Mouse (Mus musculus) ovary, postnatal 14 days (tissue): ENCODE measurements around the gene Slc38a1.

ENCODE experiments used
- DNase-seq: peaks from one replicate; pipeline ENCODE4 v3.0.0; 2022; ENCODE audit warnings: low spot score

Slc38a1 gene

DNA sequence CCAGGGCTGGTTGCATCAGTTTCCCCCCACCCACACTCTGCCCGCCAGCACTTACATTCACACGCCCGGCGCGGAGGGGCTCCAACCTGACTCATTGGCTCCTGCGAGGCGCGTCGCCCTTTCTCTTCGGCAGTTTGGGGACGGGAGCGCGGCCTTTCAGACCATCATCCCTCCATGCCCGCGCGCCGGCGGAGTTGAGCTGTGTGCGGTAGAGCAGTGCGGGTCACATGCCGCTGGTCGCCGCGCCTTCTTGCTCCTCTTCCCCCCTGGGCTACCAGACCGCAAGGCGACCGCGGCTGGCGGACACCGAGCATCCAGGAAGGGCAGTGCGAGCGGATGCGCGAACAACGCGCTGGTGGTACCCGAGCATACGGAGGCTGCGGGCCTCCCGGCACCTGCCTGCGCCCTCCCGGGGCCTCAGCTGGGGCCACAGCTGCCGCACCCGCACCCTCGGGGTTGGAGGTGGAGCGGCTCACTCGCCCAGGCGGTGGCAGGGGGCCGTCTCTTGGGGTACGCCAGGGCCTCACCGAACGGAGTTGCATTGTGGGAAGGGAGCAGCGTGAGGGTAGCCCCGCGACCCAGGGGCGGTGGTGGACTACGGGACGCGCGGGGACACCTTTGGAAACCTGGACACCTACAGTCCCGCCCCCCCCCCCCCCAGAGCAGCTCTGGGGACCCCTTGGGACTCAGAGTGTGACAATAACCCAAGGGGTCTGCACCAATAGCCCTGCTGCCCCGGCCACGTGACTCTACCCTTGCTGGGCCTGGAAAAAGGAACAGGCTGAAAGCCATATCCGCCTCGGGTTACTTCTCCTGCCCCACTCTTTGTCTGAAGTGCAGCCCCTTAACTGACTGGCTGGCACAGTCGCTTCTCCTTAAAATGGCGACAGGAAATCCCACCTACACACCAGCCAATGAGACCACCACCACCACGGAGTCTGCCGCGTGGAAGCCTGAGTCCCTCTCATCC lies at the start of gene Slc38a1:
Gene Slc38a1 (minus strand): TSS at position 478 of the 970 bp plus-strand sequence.
- DNase-seq = peak; percentile 24

DNA sequence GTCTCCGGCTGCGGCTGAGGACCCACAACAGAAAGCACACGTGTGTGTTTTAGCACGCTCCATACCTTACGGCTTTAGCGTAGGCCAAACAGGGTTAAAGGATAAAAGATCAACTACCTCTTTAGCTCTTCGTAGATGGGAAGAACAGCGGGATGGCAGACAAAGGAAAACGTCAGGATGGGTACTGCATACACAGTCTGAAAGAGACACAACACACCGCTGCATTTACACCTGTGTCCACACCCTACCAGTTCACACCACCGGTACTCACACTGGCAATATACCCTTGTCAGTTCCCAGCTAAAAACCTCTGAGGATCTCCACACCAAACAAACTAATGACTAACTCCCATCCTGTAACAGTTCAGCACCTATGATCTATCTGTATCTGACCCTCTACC lies 49.7 kb upstream of the Slc38a1 start:
- DNase-seq = no peak

- DNase-seq = no peak
Measured at GRCm38 (mm10) chr15:96691381-96691780, 48.7 kb upstream of the Slc38a1 start.

DNA sequence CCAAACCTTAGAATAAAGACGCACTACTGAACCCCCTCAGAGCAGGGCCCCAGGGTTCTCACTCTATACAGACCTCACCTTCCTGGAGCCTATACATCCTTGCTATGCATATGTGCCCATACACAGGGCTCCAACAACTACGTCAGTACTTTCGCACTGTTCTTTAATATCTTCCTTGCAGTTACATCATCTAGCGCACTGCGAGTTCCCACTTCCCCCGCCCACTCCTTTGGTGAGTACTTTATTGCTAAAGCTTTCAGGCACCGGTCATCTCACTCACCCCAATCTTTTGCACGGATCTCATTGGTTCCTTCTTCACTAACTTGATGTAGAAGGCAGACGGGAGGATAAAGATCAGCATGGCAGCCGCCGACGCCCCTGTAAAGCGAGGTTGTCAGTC lies 48.1 kb upstream of the Slc38a1 start:
- no peak for DNase-seq

DNA sequence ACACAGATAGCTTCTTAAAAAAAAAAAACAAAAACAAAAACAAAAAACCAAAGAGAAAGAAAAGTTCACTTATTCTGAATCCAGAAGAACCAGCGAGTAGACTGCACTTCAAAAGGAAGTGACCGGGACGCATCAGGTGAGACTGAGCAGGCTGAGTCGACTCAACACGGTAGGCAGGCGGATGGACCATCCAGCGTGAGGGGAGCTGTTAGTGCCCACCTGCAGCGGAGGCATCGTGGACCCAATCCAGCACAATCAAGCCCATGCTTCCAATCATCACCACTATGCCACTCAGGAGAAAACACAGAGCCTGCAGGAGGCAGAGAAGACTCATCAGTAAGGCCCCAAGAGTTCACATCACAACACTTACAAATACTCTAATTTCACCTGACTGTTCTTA lies 47.2 kb upstream of the Slc38a1 start:
- no peak for DNase-seq

DNA sequence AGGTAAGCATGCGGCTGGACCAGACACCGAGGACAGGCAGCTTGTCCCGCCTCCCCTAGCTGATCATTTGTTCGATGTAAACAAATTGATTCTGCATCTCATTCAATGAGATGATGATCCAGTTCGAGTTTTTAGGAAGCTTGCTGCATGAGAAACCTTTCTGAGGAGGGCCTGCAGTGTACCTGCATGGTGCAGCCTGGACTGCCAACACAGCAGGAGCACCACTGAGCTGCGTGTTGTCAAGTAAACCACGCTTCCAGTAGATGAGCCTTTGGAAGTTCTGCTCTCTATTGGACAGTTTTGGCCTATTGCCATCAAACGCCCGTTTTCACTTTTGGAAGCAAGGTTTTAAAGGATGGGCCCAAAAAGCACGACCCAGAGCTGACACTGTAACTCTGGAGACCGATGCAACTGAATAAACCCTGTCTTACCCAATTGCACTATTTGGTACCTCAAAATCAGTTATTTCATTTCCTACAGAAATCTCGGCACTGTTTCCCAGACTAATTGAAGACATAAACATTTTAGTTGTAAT lies 46.1 kb upstream of the Slc38a1 start:
- no peak for DNase-seq

GRCm38 (mm10) chr15:96688036-96688435 lies 45.3 kb upstream of the Slc38a1 start:
- DNase-seq = no peak

DNA sequence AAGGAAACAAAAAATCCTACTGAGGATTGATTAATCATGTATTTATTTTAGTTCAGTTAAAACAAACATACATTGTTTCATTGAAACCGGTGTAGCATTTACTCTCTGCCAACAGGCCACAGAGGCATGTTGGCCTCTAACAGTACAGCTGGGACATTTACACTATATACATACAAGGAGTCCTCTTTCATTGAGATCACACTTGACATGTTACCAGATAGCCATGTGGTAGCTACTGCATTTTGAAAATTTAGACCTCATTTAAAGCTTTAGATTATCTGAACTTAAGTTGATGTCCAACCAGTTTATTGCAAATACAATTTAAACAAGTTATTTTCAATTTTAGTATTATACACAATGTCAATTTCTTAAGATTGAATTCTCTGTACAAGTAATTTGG lies 44.7 kb upstream of the Slc38a1 start:
- DNase-seq = no peak

DNA sequence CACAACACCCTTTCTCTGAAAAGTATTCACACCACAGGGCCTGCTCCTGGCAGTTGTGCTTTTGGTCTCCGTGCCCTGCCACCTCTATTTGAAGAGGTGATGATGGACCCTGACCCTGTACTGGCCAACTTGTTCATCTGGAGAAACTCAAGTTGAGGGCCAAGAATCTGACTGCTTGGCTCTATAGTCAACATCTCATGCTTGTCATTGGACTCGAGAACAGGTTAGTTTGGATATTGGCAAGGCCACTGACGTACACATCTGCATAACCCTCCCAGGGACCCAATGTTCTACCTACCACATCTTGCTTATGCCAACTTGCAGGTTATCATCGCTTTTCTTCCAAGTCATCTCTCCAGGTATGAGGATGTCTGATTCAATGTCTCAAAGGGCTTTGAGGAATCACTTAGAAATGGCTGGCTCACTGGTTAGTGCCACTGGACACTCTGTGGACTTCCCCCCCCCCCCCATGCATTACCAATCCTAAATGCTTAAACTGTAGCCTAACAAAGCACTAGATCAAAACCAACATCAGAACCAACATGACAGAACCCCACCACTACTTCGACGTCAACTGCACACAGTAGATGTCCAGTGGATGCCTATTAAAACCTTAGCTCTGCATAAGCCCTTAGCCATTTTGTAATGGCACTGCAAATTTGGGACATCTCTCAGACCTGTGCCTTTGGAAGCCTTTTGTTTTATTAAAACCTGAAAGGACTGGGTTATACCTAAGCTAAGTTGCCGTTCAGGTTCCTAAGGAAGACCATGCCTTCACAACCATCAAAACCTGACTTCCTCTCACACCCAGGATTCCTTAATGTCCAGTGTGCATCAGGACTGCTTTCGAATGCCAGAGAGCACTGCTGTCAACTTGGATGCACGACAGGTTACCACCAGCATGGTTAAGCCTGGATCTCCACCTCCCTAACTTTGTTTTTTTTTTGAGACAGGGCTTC lies 43.8 kb upstream of the Slc38a1 start:
- no peak for DNase-seq

DNA sequence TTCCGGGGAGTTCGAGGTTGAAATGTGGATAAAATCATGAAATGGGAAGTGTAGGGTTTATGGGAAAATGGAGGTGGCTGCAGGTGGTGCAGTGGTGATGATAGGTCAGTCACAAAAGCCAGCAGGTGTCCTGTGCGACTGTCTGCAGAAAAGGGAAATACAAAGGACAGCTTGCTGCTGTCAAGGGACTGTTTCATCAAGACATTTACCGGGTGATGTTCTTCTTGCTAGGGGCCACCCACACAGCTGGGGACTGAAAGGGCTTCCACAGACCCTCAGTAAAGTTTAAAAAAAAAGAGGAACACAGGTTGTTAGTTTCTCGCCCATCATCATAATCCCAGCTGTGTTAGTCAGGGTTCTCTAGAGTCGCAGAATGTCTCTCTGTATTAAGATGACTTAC lies 42.6 kb upstream of the Slc38a1 start:
- no peak for DNase-seq

GRCm38 (mm10) chr15:96684132-96684830 lies 41.6 kb upstream of the Slc38a1 start:
- no peak for DNase-seq

DNA sequence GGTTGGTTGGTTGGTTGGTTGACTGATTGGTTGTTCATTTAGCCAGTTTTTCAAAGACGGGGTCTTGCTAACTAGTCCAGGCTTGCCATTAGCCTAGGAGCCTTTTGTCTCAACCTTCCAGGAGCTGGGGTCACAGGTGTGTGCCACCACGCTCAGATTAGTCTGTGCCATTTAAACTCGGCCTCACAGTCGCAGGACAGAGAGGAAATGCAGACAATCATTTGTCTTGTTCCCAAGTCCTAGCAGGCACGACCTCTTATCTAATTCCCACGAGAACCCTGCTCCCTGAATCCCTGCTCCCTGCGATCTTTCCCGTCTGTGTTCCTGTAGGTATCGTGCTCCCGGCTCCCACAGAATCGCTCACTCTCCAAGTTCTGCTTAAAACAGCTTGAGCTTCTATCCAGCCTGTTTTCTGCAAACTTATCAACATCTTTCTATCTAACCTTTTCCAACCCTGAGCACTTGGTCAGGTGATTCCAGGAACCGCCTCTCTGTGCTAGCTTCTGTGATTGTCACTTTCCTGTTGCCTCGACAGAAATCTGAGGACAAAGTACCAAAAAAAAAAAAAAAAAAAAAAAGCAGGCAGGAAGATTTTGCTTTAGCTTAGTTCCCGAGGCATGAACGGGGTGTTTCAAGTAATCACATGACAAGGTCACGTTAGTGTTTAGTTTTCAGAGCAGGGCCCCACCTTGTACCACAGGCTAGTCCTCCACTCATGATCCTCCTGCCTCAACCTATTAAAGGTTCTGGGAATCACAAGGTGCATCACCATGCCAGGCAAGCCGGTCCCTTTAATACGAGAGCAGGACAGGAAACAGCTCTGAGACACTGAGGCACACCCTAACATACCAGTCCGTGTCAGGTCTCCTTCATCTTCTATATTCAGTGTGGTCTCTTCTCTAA lies 36.4 kb upstream of the Slc38a1 start:
- DNase-seq = no peak

GRCm38 (mm10) chr15:96676518-96676917 lies 33.8 kb upstream of the Slc38a1 start:
- DNase-seq = no peak

DNA sequence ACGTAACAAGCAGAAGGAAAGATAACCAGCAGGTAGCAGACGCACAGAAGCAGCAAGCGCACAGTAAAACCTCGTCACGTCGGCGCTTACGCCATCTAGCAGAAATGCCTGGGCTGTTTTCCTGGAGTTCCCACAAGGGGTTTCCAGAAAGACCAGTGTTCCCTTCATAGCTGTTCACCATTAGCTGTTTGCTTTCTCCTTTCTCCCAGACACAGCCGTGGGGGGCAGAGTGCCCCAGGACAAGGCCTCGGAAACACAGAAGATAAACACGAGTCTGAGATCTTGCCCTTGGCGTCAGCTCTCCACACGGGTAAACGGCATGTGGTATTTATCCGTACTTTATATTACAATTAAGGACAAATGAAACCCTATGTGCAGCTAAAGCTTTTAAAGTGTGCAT lies 33.0 kb upstream of the Slc38a1 start:
- no peak for DNase-seq

- no peak for DNase-seq
Measured at GRCm38 (mm10) chr15:96675055-96675454, 32.3 kb upstream of the Slc38a1 start.

GRCm38 (mm10) chr15:96674089-96674488 lies 31.4 kb upstream of the Slc38a1 start:
- no peak for DNase-seq

DNA sequence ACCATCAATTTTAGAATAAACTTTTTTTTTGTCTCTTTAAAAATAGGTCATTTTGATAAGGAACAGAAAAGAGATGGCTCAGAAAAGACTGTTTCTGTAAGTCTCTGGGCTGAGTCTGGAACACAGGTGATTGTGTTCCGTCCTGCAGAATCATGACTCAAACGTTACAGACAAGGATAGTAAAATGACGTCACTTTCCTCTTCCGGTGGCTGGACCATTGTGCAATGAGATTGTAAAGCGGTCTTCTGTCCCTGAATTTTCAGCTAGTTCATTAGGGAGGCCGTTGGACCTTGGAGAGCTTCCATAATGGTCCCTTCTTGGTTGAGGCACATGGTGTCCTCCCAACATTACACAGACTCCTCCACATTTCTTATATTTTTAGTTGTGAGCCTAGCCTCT lies 27.0 kb upstream of the Slc38a1 start:
- no peak for DNase-seq

GRCm38 (mm10) chr15:96666663-96667062 lies 23.9 kb upstream of the Slc38a1 start:
- peak; percentile 55 for DNase-seq

GRCm38 (mm10) chr15:96665889-96666288 lies 23.2 kb upstream of the Slc38a1 start:
- peak; percentile 51 for DNase-seq

DNA sequence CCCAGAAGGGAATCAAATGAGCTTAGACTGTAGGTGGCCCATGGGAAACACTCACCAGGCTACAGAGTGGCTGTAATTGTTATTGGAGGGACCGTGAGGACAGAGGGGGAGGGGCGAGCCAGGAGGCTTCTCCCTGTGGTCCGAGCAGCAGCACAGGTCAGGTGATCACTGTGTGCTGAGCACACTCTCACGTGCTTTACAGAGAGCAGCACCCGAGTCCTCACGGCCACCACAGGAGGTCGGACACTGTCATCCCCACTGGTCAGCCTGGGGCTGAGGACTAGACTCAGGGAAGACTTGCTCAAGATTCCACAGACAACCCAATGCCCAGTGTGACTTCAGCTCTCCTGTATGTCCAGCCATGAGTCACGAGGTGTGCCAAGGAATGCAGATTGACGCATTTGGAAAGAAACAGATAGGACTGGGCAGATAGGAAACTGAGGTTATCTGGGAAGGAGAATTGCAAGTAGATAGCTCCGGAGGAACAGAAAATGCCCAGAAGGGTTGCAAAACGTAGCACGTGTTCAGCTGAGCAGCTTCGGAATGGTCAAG lies 18.0 kb upstream of the Slc38a1 start:
- no peak for DNase-seq

DNA sequence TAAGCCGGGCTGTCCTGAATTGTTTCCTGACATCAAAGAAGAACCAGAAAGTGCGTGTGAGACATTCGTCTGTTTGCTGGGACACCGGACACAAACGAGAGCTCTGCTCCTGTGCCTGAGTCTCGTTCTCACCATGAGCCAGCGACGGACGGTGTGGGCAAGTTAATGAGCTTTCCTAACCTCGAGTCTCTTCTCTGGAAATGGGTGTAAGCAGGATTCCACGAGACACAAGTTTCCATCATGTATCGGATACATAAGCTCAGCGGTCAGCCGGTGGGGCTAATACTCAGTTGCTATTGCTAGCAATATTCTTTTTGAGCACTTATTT lies 15.5 kb upstream of the Slc38a1 start:
- DNase-seq = no peak
